Mouse (Mus musculus): ENCODE measurements around the gene Fam71b.

- TF ChIP-seq CTCF (IDR thresholded peaks at IDR 0.05; ENCODE audit: control insufficient read depth, insufficient read depth, insufficient replicate concordance, low read depth, low read length) (no peak), POLR2A (IDR thresholded peaks at IDR 0.05; ENCODE audit: control insufficient read depth, low read depth, low read length) (no peak)
Observed at GRCm38 (mm10) chr11:46375015-46375414, 21.3 kb upstream of the Fam71b start.

Data from testis, adult 2 months (tissue).